Mouse (Mus musculus): ENCODE measurements at regions not wholly inside any gene's neighbourhood (a gene's known extent, or its start where the extent isn't known, plus 50 kb on each side); places are given as distances from the start of the nearest gene placed in this dataset.

DNA sequence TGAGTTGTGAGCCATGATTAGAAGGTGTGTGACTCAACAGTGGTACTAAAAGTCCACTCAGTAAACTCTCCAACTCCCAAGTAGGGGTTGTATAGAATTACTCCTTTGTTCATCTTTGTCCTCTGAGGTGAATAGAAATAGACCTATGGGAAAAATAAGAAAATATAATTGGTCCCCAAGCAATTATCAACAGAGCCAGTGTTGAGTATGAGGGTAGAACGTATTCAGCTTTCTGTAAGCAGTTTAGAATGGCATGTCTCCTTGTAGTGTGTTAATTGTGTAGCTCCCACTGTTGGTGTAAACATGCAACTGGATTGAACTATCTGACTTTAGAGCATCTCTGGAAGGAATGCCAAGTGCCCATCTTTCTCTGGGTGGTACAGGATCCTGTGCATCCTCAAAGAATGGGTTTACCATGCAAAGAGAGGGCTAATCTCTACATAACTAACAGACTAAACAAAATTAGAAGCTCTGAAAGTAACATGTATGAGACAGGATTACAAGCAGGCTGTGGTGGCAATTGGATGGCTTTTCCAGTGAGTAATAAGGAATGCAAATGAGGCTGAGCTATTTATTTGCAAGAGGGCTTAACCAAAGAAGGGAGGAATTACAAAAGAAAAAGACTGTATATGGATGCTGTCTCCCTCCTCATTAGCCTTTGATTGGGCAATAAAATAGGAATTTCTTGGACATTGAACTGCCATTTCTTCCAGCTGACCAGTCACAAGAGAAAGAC is 356.6 kb downstream of the Serpinb8 start:
- 72% methylated on average over 1 of the region's 1 CpGs for WGBS
- no peak overlapping the region for H3K27ac ChIP-seq (ENCODE audit: low read length)
- H3K4me1 ChIP-seq (ENCODE audit: control insufficient read depth, insufficient read depth, low read length) = no peaks in the 10 kb centered on the region
- H3K4me3 ChIP-seq (ENCODE audit: low read length) = no peak overlapping the region
- no peaks in the 10 kb centered on the region for H3K36me3 ChIP-seq (ENCODE audit: control insufficient read depth, insufficient read depth)
- no peak for ATAC-seq (replicated peaks; ENCODE audit: extremely low read depth, insufficient read depth, low FRiP score)
- H3K9ac ChIP-seq (ENCODE audit: low read length) = no peak overlapping the region
- H3K4me2 ChIP-seq (ENCODE audit: low read depth, low read length) = no peak overlapping the region
- H3K27me3 ChIP-seq (ENCODE audit: control insufficient read depth, insufficient read depth, low read length) = no peaks in the 10 kb centered on the region
- H3K9me3 ChIP-seq (replicated peaks; ENCODE audit: control insufficient read depth, low read length) = no peaks in the 10 kb centered on the region

DNA sequence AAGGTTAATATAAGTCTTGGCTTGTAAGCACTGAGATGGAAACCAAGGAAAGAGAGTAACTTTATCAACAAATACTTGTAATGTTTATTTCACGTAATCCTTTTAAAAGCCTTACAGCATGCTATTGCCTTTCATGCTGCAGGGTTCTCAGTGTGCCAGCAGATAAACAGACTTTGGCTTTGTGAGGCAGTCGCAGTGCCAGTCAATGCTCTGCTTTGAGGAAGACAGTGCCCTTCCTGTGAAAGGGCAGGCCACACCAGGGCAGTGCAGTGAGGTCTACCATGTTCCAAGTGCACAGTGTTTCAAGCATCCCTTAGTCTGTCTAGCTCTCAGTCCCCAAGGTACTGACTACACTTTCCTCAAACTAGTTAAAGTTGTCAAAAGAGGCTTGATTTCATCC is 360.6 kb downstream of the Serpinb8 start:
- no peaks in the 10 kb centered on the region for H3K27me3 ChIP-seq (ENCODE audit: control insufficient read depth, insufficient read depth, low read length)
- no peak overlapping the region for H3K4me2 ChIP-seq (ENCODE audit: low read depth, low read length)
- no peak overlapping the region for H3K9ac ChIP-seq (ENCODE audit: low read length)
- no peak for ATAC-seq (replicated peaks; ENCODE audit: extremely low read depth, insufficient read depth, low FRiP score)
- no peaks in the 10 kb centered on the region for H3K4me1 ChIP-seq (ENCODE audit: control insufficient read depth, insufficient read depth, low read length)
- no peaks in the 10 kb centered on the region for H3K9me3 ChIP-seq (replicated peaks; ENCODE audit: control insufficient read depth, low read length)
- H3K36me3 ChIP-seq (ENCODE audit: control insufficient read depth, insufficient read depth) = no peaks in the 10 kb centered on the region
- H3K4me3 ChIP-seq (ENCODE audit: low read length) = no peak overlapping the region
- 57% methylated on average over 2 of the region's 2 CpGs for WGBS
- H3K27ac ChIP-seq (ENCODE audit: low read length) = no peak overlapping the region

GRCm38 (mm10) chr1:107961009-107961408 is 371.2 kb downstream of the Serpinb8 start:
- H3K27me3 ChIP-seq (ENCODE audit: control insufficient read depth, insufficient read depth, low read length) = no peaks in the 10 kb centered on the region
- H3K4me2 ChIP-seq (ENCODE audit: low read depth, low read length) = no peak overlapping the region
- H3K4me1 ChIP-seq (ENCODE audit: control insufficient read depth, insufficient read depth, low read length) = no peaks in the 10 kb centered on the region
- no peaks in the 10 kb centered on the region for H3K36me3 ChIP-seq (ENCODE audit: control insufficient read depth, insufficient read depth)
- no peak overlapping the region for H3K4me3 ChIP-seq (ENCODE audit: low read length)
- no peak for ATAC-seq (replicated peaks; ENCODE audit: extremely low read depth, insufficient read depth, low FRiP score)
- H3K27ac ChIP-seq (ENCODE audit: low read length) = no peak overlapping the region
- H3K9me3 ChIP-seq (replicated peaks; ENCODE audit: control insufficient read depth, low read length) = no peaks in the 10 kb centered on the region
- H3K9ac ChIP-seq (ENCODE audit: low read length) = no peak overlapping the region

DNA sequence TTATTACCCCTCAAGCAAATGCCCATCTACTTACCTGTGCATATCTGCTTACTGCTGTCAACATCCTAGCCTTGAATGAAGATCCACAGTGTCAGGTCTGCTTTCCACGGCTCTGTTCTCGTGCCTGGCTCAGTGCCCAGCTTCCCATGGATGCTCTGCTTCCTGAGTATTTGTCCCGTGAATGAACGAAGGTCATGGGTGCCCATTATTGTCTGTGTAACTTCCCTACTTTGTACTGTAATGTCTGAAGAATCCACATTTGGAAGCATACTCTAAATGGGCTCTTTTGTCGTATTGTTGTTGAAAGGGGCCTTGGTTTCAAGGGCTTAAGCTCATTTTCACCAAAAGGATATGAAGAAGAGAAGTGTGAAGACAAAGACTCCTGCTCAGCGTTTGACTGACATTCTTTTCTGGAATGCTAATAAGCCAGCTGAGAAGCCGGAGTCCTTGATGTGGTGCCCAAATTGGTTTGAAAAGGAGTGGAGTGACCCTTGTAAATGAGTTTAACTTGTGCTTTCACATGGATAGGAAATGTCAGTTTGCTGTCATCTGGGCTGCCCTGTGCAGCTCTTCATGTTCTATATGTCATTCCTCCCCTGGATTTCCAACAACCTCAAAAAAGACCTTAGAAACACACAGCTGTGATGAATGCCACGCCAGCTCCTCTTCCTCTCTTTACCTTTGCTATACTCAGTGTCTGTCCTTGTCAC is 386.0 kb downstream of the Serpinb8 start:
- no peak for ATAC-seq (replicated peaks; ENCODE audit: extremely low read depth, insufficient read depth, low FRiP score)
- no peak overlapping the region for H3K4me2 ChIP-seq (ENCODE audit: low read depth, low read length)
- H3K27ac ChIP-seq (ENCODE audit: low read length) = no peak overlapping the region
- WGBS = 36% methylated on average over 8 of the region's 8 CpGs
- no peaks in the 10 kb centered on the region for H3K4me1 ChIP-seq (ENCODE audit: control insufficient read depth, insufficient read depth, low read length)
- no peak overlapping the region for H3K4me3 ChIP-seq (ENCODE audit: low read length)
- no peaks in the 10 kb centered on the region for H3K27me3 ChIP-seq (ENCODE audit: control insufficient read depth, insufficient read depth, low read length)
- no peaks in the 10 kb centered on the region for H3K9me3 ChIP-seq (replicated peaks; ENCODE audit: control insufficient read depth, low read length)
- H3K9ac ChIP-seq (ENCODE audit: low read length) = no peak overlapping the region
- no peaks in the 10 kb centered on the region for H3K36me3 ChIP-seq (ENCODE audit: control insufficient read depth, insufficient read depth)

DNA sequence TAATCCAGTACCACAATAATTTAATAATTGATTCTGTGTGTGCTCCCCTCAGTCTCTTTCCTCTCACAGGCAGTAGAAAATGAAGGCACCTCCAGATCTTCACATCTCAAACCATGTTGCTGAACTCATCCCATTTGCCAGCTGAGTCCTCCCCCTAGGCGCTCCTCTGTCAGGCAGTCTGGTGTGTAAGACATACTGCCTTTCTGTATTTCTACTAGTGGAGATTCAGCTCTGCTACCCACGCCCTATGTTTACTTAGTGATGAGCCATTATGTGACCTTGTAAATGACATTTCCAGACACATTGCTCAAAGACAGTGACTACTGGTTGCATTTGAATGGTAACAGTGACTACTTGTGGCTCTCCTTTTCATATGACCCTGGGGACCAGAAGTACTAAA is 387.9 kb downstream of the Serpinb8 start:
- Histone ChIP-seq H3K36me3 (ENCODE audit: control insufficient read depth, insufficient read depth) (no peaks in the 10 kb centered on the region), H3K4me3 (ENCODE audit: low read length) (no peak overlapping the region), H3K27me3 (ENCODE audit: control insufficient read depth, insufficient read depth, low read length) (no peaks in the 10 kb centered on the region), H3K9me3 (replicated peaks; ENCODE audit: control insufficient read depth, low read length) (no peaks in the 10 kb centered on the region), H3K4me1 (ENCODE audit: control insufficient read depth, insufficient read depth, low read length) (no peaks in the 10 kb centered on the region), H3K27ac (ENCODE audit: low read length) (no peak overlapping the region), H3K9ac (ENCODE audit: low read length) (no peak overlapping the region), H3K4me2 (ENCODE audit: low read depth, low read length) (no peak overlapping the region)
- 64% methylated on average over 2 of the region's 2 CpGs for WGBS
- no peak for ATAC-seq (replicated peaks; ENCODE audit: extremely low read depth, insufficient read depth, low FRiP score)

- ATAC-seq (replicated peaks; ENCODE audit: extremely low read depth, insufficient read depth, low FRiP score) = no peak
- Histone ChIP-seq H3K4me1 (ENCODE audit: control insufficient read depth, insufficient read depth, low read length) (no peaks in the 10 kb centered on the region), H3K27me3 (ENCODE audit: control insufficient read depth, insufficient read depth, low read length) (no peaks in the 10 kb centered on the region), H3K4me2 (ENCODE audit: low read depth, low read length) (no peak overlapping the region), H3K27ac (ENCODE audit: low read length) (no peak overlapping the region), H3K9ac (ENCODE audit: low read length) (no peak overlapping the region), H3K4me3 (ENCODE audit: low read length) (no peak overlapping the region), H3K9me3 (replicated peaks; ENCODE audit: control insufficient read depth, low read length) (no peaks in the 10 kb centered on the region), H3K36me3 (ENCODE audit: control insufficient read depth, insufficient read depth) (no peaks in the 10 kb centered on the region)
- 43% methylated on average over 5 of the region's 5 CpGs for WGBS
Observed at GRCm38 (mm10) chr1:107978411-107978810, 388.6 kb downstream of the Serpinb8 start.

GRCm38 (mm10) chr1:107985646-107986045 is 395.8 kb downstream of the Serpinb8 start:
- H3K4me2 ChIP-seq (ENCODE audit: low read depth, low read length) = no peak overlapping the region

DNA sequence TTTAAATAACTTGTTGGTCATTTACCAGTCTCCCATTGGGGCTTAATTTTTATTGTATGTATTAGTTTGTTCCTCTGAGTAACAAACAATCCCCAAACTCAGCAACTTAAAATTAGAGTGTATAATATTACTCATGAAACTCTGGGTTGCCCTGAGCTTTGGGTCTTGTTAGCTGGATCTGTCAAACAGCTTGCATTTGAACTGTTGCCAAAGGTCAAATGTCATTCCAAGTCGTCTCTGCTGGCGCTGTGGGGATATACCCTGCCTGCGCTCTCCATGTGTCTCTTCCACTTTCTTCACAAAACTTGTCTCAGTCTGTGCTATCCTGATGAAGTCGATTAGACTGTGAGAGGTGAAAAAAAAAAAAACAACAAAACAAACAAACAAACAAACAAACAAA is 398.3 kb downstream of the Serpinb8 start:
- Histone ChIP-seq H3K36me3 (ENCODE audit: control insufficient read depth, insufficient read depth) (no peaks in the 10 kb centered on the region), H3K4me2 (ENCODE audit: low read depth, low read length) (no peak overlapping the region), H3K9me3 (replicated peaks; ENCODE audit: control insufficient read depth, low read length) (no peaks in the 10 kb centered on the region), H3K27me3 (ENCODE audit: control insufficient read depth, insufficient read depth, low read length) (no peaks in the 10 kb centered on the region), H3K4me3 (ENCODE audit: low read length) (no peak overlapping the region), H3K4me1 (ENCODE audit: control insufficient read depth, insufficient read depth, low read length) (no peaks in the 10 kb centered on the region), H3K27ac (ENCODE audit: low read length) (no peak overlapping the region), H3K9ac (ENCODE audit: low read length) (no peak overlapping the region)
- WGBS = 55% methylated on average over 4 of the region's 4 CpGs
- ATAC-seq (replicated peaks; ENCODE audit: extremely low read depth, insufficient read depth, low FRiP score) = no peak

More at GRCm38 (mm10) chr1:107985646-107986045, 395.8 kb downstream of the Serpinb8 start:
- WGBS = 84% methylated on average over 2 of the region's 2 CpGs
- Histone ChIP-seq H3K27me3 (ENCODE audit: control insufficient read depth, insufficient read depth, low read length) (no peaks in the 10 kb centered on the region), H3K4me1 (ENCODE audit: control insufficient read depth, insufficient read depth, low read length) (no peaks in the 10 kb centered on the region), H3K9me3 (replicated peaks; ENCODE audit: control insufficient read depth, low read length) (no peaks in the 10 kb centered on the region), H3K36me3 (ENCODE audit: control insufficient read depth, insufficient read depth) (no peaks in the 10 kb centered on the region), H3K27ac (ENCODE audit: low read length) (no peak overlapping the region), H3K4me3 (ENCODE audit: low read length) (no peak overlapping the region), H3K9ac (ENCODE audit: low read length) (no peak overlapping the region)
- ATAC-seq (replicated peaks; ENCODE audit: extremely low read depth, insufficient read depth, low FRiP score) = no peak

GRCm38 (mm10) chr1:107993013-107993412 is 403.2 kb downstream of the Serpinb8 start:
- 65% methylated on average over 4 of the region's 4 CpGs for WGBS
- no peaks in the 10 kb centered on the region for H3K4me1 ChIP-seq (ENCODE audit: control insufficient read depth, insufficient read depth, low read length)
- no peak overlapping the region for H3K4me3 ChIP-seq (ENCODE audit: low read length)
- H3K27me3 ChIP-seq (ENCODE audit: control insufficient read depth, insufficient read depth, low read length) = no peaks in the 10 kb centered on the region
- H3K9me3 ChIP-seq (replicated peaks; ENCODE audit: control insufficient read depth, low read length) = no peaks in the 10 kb centered on the region
- H3K9ac ChIP-seq (ENCODE audit: low read length) = no peak overlapping the region
- no peak overlapping the region for H3K4me2 ChIP-seq (ENCODE audit: low read depth, low read length)
- no peak overlapping the region for H3K27ac ChIP-seq (ENCODE audit: low read length)
- H3K36me3 ChIP-seq (ENCODE audit: control insufficient read depth, insufficient read depth) = no peaks in the 10 kb centered on the region
- no peak for ATAC-seq (replicated peaks; ENCODE audit: extremely low read depth, insufficient read depth, low FRiP score)

Measured in heart, embryonic 16.5 days (tissue).